Mouse (Mus musculus) olfactory bulb, adult 2 months (tissue): ENCODE measurements around the gene Gm5617.

Experiments used
- CTCF ChIP-seq: fragments of 200-500 bp; IDR thresholded peaks from 2 replicates; pipeline ENCODE4 v1.5.1; 2012; ENCODE audit warnings: low read depth, mild to moderate bottlenecking, low read length, moderate library complexity; ENCODE audit not compliant: insufficient read depth
- POLR2A ChIP-seq: fragments of 200-500 bp; IDR thresholded peaks from 2 replicates; pipeline ENCODE4 v1.6.1; 2012; ENCODE audit warnings: mild to moderate bottlenecking, low read depth, low read length, moderate library complexity; ENCODE audit not compliant: insufficient read depth

DNA sequence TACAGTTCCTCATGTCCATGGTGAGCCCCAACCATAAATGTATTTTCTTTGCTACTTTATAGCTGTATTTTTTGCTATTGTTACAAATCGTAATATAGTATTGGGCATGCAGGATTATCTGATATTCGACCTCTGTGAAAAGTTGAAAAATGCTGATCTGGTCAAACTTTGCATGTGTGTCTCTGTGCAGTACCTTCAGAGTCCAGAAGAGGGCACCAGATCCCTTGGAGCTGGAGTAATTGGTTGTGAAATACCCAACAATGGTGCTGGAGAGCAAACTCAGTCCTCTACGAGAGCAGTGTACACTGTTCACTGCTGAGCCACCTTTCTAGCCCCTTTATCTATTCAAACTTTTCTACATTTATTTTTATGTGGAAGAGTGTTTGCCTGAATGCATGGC, 28.4 kb upstream of the Gm5617 start:
- no peak for TF ChIP-seq CTCF
- TF ChIP-seq POLR2A: no peak
